Mouse (Mus musculus) neural tube, embryonic 11.5 days (tissue): ENCODE results near the gene Fbln5. TPM values are rescaled to one million over a fixed set of nuclear protein-coding genes. Genes with fewer than 3 reads are reported as not detected.

Experiments
- ATAC-seq: fragments of 200-750 bp; cut with Nextera tagmentation; 2 replicates; pipeline ENCODE4 v1.8.0; 2017; ENCODE audit warnings: moderate number of reproducible peaks, mild to moderate bottlenecking, moderate TSS enrichment, moderate library complexity; ENCODE audit not compliant: insufficient read depth, low FRiP score, low TSS enrichment
- DNase-seq: peaks from one replicate; pipeline ENCODE4 v3.0.0-alpha.2; 2015; ENCODE audit warnings: low spot score
- H3K27ac ChIP-seq: fragments of 300-500 bp; sonication (generic); 2 replicates; pipeline ENCODE4 v1.5.1; 2014; ENCODE audit warnings: low read depth, mild to moderate bottlenecking, low read length
- H3K27me3 ChIP-seq: fragments of 300-500 bp; sonication (generic); 2 replicates; pipeline ENCODE4 v1.6.1; 2014; ENCODE audit warnings: mild to moderate bottlenecking, low read length, mixed read lengths; ENCODE audit not compliant: control insufficient read depth, insufficient read depth
- H3K36me3 ChIP-seq: fragments of 300-500 bp; sonication (generic); 2 replicates; pipeline ENCODE4 v1.6.1; 2014; ENCODE audit warnings: mild to moderate bottlenecking, low read length, moderate library complexity, mixed read lengths; ENCODE audit not compliant: control insufficient read depth, insufficient read depth
- H3K4me1 ChIP-seq: fragments of 300-500 bp; sonication (generic); 2 replicates; pipeline ENCODE4 v1.6.1; 2014; ENCODE audit warnings: low read length, mixed read lengths; ENCODE audit not compliant: control insufficient read depth, insufficient read depth
- H3K4me2 ChIP-seq: fragments of 300-500 bp; sonication (generic); 2 replicates; pipeline ENCODE4 v1.6.1; 2014; ENCODE audit warnings: low read depth, mild to moderate bottlenecking, moderate library complexity
- H3K4me3 ChIP-seq: fragments of 300-500 bp; sonication (generic); 2 replicates; pipeline ENCODE4 v1.5.1; 2014; ENCODE audit warnings: low read depth, low read length
- H3K9ac ChIP-seq: fragments of 300-500 bp; sonication (generic); 2 replicates; pipeline ENCODE4 v1.6.1; 2014; ENCODE audit warnings: mild to moderate bottlenecking, low read length
- H3K9me3 ChIP-seq: fragments of 300-500 bp; sonication (generic); 2 replicates; pipeline ENCODE4 v1.6.1; 2016; ENCODE audit warnings: low read length; ENCODE audit not compliant: control insufficient read depth
- WGBS: fragments of 180-500 bp; shearing (Covaris S2); extraction: QIAGEN DNeasy Blood & Tissue Kit; methylation state at CpG from one replicate; pipeline ENCODE4 v1.1.7; 2014; 5-methylcytosine and 5-hydroxymethylcytosine counted together
- polyA plus RNA-seq: library from polyadenylated mRNA; unstranded; fragments of >200 nt; fragmentation: Nextera tagmentation; extraction: Ambion mirVana; gene quantifications from 2 replicates; pipeline ENCODE4 v1.2.1, GENCODE M21; 2014

Fbln5 gene
- polyA plus RNA-seq, 1 experiment from 2014 or later = 5.4 TPM

DNA sequence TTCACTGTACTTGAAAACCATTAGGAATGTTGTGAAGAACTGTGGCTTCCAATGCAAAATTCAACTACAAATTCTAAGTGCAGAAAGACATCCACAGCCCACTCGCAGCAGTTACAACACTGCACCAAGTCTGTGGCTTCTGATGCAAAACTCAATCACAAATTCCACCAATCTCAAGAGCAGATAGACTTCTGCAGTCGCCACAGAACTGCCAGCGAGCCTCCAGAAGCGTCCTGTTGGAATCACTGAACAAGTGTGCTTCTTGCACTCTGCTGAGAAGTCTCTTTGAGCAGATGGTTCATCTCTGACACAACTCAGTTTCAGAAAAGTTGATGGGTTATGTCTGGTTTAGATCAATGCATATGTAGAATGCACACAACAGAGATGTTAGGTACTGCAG, 15.9 kb upstream of the Fbln5 start:
- H3K4me1 ChIP-seq = no peaks in the 10 kb centered on the region
- WGBS = 95% methylated on average over 4 of the region's 4 CpGs
- DNase-seq = no peak

DNA sequence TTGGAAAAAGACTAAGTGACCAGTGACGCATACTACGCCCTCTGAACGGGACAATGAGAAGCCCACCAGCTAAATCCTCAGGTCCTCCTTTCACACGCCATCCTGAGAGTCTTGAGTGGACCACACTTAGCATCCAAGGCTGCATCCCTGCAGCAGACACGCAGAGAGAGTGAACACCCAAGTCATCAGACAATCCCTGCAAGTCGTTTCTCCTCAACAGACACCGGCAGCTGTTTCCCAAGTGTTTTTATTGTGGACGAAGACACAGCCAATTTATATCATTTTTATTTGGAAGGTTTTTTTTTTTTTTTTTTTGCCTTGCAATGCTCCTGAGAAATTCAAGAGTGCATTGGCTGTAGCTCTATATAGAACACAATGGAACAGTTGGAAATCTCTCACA, 14.9 kb upstream of the Fbln5 start:
- ATAC-seq (no peak), DNase-seq (no peak)
- Histone ChIP-seq H3K9me3 (no peaks in the 10 kb centered on the region), H3K36me3 (peaks cover 2% of the 10 kb centered on the region; the same call in 1 of the 2 replicates), H3K4me2 (no peak overlapping the region), H3K4me3 (no peak overlapping the region), H3K27me3 (no peaks in the 10 kb centered on the region), H3K9ac (no peak overlapping the region), H3K4me1 (no peaks in the 10 kb centered on the region), H3K27ac (no peak overlapping the region)
- 94% methylated on average over 8 of the region's 8 CpGs for WGBS

More for the DNA sequence above, 15.9 kb upstream of the Fbln5 start:
- no peak for ATAC-seq
- peaks cover 2% of the 10 kb centered on the region; the same call in 1 of the 2 replicates for H3K36me3 ChIP-seq
- H3K9me3 ChIP-seq = no peaks in the 10 kb centered on the region
- H3K4me3 ChIP-seq = no peak overlapping the region
- H3K9ac ChIP-seq = no peak overlapping the region
- no peak overlapping the region for H3K27ac ChIP-seq
- H3K27me3 ChIP-seq = no peaks in the 10 kb centered on the region
- no peak overlapping the region for H3K4me2 ChIP-seq

GRCm38 (mm10) chr12:101833115-101833506, 14.3 kb upstream of the Fbln5 start:
- Histone ChIP-seq H3K9me3 (no peaks in the 10 kb centered on the region), H3K4me1 (no peaks in the 10 kb centered on the region), H3K27me3 (no peaks in the 10 kb centered on the region), H3K4me2 (no peak overlapping the region), H3K27ac (no peak overlapping the region), H3K4me3 (no peak overlapping the region), H3K9ac (no peak overlapping the region), H3K36me3 (peaks cover 2% of the 10 kb centered on the region; the same call in 1 of the 2 replicates)
- ATAC-seq (no peak), DNase-seq (no peak)
- WGBS = 96% methylated on average over 6 of the region's 6 CpGs

DNA sequence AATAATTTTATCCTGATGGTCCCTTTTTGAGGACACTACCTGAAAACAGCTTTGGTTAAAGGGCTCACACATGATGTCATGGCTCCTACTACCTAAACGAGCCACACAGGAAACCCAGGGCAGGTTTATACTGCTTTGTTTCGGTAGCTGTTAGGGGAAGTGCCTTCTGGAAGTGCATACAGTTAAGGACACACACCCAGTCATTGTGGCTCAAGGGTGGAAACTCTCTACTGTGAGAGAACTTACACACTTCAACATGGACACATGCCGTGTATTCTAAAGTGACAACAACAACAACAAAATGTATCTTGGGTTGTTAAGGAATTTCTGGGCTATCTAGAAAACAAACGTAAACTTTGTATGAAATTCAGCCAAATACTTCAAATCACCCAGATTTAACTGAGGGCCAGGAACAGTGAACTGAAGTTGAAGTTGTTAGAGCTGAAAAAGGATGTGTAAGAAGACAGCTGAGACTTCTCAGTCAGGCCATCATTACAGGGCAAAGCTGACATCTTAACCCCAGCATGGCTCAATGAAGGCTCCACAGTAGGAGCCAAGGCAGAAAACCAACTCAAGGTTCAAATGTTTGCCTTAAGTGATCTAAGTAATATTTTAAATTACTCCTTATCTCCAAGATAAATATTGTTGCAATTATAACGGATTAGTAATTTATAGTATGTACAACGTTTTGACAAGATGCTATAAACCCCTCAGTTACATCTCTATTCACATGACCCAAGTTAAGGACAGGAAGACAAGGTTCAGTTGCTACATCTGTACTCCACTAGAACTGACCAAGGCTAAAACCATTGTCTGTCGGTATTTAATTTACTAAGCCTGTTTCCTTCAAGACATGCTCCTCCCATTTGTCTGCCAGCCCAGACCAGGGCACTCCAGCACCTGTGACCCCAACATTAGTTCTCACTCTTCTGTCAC, 13.6 kb upstream of the Fbln5 start:
- H3K27ac ChIP-seq = no peak overlapping the region
- H3K4me3 ChIP-seq = no peak overlapping the region
- no peak for DNase-seq
- ATAC-seq = no peak
- H3K27me3 ChIP-seq = no peaks in the 10 kb centered on the region
- H3K4me2 ChIP-seq = no peak overlapping the region
- WGBS = 87% methylated on average over 7 of the region's 7 CpGs
- H3K36me3 ChIP-seq = peaks cover 2% of the 10 kb centered on the region; the same call in 1 of the 2 replicates
- H3K9ac ChIP-seq = no peak overlapping the region
- H3K4me1 ChIP-seq = no peaks in the 10 kb centered on the region
- H3K9me3 ChIP-seq = no peaks in the 10 kb centered on the region

- Histone ChIP-seq H3K27ac (no peak overlapping the region), H3K27me3 (no peaks in the 10 kb centered on the region), H3K4me1 (no peaks in the 10 kb centered on the region), H3K4me2 (no peak overlapping the region), H3K9me3 (no peaks in the 10 kb centered on the region), H3K9ac (no peak overlapping the region), H3K4me3 (no peak overlapping the region), H3K36me3 (no peaks in the 10 kb centered on the region)
- 77% methylated on average over 4 of the region's 4 CpGs for WGBS
- DNase-seq (no peak), ATAC-seq (no peak)
Measured at GRCm38 (mm10) chr12:101831221-101831620, 12.4 kb upstream of the Fbln5 start.

DNA sequence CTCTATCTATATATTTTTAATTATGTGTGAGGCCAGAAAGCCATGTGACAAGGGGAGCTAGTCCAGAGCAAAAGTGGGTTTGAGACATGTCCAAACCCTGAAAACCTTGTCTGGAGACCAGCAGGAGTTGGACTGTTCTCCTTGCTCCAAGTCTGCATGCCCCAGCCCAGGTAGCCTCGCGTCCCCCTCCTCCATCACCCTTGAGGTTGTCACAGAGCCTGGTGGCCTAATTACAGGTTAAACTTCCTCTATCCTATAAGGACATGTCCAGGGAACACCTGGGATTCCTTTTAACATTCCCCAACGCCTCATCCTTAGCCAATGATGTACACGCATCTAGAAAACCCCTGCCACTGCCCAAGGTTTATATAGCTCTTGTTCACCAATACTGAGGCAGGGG, 4.3 kb upstream of the Fbln5 start:
- no peak overlapping the region for H3K4me3 ChIP-seq
- no peak overlapping the region for H3K9ac ChIP-seq
- H3K27ac ChIP-seq = no peak overlapping the region
- 89% methylated on average over 4 of the region's 4 CpGs for WGBS
- no peaks in the 10 kb centered on the region for H3K36me3 ChIP-seq
- H3K4me1 ChIP-seq = no peaks in the 10 kb centered on the region
- ATAC-seq (no peak), DNase-seq (no peak)
- H3K27me3 ChIP-seq = 0 out of 2 replicates have a peak, but pooled peaks cover 6% of the 10 kb centered on the region
- no peak overlapping the region for H3K4me2 ChIP-seq
- H3K9me3 ChIP-seq = no peaks in the 10 kb centered on the region

DNA sequence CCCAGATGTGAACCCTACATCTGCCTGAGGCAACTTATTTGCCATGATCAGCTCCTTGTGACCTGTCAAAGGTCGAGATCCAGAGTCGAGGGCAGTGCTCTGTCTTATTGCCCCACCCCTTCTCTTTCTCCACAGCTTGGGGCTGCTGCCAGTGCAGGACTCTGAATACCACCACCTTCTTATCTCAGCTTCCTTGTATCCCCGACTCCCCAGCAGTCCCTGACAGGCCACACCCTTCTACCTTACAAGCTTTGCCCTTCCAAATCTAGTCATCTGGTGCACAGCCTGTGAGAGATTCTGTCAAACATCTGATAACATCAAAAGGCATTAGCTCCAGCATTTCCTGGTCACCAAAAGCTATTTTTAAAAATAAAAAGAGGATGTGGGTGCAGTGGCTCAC, 2.7 kb upstream of the Fbln5 start:
- ATAC-seq = no peak
- Histone ChIP-seq H3K4me2 (no peak overlapping the region), H3K27ac (no peak overlapping the region), H3K9ac (no peak overlapping the region), H3K27me3 (0 out of 2 replicates have a peak, but pooled peaks cover 6% of the 10 kb centered on the region), H3K36me3 (no peaks in the 10 kb centered on the region), H3K4me3 (no peak overlapping the region), H3K4me1 (no peaks in the 10 kb centered on the region), H3K9me3 (no peaks in the 10 kb centered on the region)
- WGBS = 50% methylated on average over 3 of the region's 3 CpGs
- DNase-seq = no peak

GRCm38 (mm10) chr12:101819570-101819969, 715 bp upstream of the Fbln5 start:
- no peaks in the 10 kb centered on the region for H3K9me3 ChIP-seq
- H3K4me3 ChIP-seq = no peak overlapping the region
- 0 out of 2 replicates have a peak, but pooled peaks cover 6% of the 10 kb centered on the region for H3K27me3 ChIP-seq
- 46% methylated on average over 9 of the region's 9 CpGs for WGBS
- no peak overlapping the region for H3K9ac ChIP-seq
- no peak overlapping the region for H3K27ac ChIP-seq
- no peaks in the 10 kb centered on the region for H3K36me3 ChIP-seq
- DNase-seq = no peak
- no peaks in the 10 kb centered on the region for H3K4me1 ChIP-seq
- ATAC-seq = no peak
- H3K4me2 ChIP-seq = peak overlapping the region; percentile 97

DNA sequence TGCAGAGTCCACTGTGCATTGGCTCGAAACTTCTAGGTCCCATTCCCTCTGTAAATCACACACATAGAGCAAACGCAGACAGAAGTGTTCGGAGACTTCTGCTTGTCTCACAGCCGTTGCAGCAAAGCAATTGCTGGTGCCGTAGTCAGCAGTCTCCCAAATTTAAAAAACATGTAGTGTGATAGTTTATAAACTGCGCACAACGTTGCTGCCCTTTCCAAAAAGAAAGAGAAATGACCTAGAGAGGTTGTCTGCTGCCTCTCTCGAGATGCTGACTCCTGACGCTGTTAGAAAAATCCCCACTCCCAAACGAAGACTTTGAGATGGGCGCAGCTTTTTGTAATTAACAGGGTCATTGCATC, 628 bp downstream of the Fbln5 start:
- Histone ChIP-seq H3K4me3 (peak overlapping the region; percentile 43; the same call in 1 of the 2 replicates), H3K4me2 (peak overlapping the region; percentile 97), H3K9me3 (no peaks in the 10 kb centered on the region), H3K27ac (no peak overlapping the region), H3K36me3 (no peaks in the 10 kb centered on the region), H3K9ac (no peak overlapping the region), H3K27me3 (0 out of 2 replicates have a peak, but pooled peaks cover 6% of the 10 kb centered on the region), H3K4me1 (no peaks in the 10 kb centered on the region)
- DNase-seq (no peak), ATAC-seq (no peak)
- WGBS = 36% methylated on average over 11 of the region's 11 CpGs
